Mouse (Mus musculus) adipocyte (in vitro differentiated cells): ENCODE results near the gene Dsel.

Experiments used
- DNase-seq: peaks from one replicate; pipeline ENCODE4 v3.0.0-alpha.2; 2016; ENCODE audit warnings: low spot score

The Dsel gene

GRCm38 (mm10) chr1:111864779-111865165 is at the start of gene Dsel:
Gene Dsel, minus strand, starts transcription at chr1:111864918.
- peak; percentile 96 for DNase-seq

DNA sequence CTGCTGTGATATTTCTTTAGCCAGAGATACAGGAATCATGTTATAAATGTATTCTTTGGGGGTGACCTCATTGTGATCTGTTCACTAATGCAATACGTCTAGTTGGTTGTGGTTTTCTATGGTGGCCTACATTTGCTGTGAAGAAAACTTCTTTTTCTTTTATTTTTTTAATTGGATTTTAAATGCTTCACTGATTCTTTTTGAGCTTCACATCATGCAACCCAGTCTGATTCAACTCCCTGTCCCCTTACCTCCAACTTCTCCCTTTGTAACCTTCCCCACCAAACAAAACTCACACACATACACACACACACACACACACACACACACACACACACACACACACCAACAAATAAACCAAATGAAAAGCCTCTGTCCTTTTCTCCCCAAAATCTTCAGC is 46.7 kb upstream of the Dsel start:
- no peak for DNase-seq

DNA sequence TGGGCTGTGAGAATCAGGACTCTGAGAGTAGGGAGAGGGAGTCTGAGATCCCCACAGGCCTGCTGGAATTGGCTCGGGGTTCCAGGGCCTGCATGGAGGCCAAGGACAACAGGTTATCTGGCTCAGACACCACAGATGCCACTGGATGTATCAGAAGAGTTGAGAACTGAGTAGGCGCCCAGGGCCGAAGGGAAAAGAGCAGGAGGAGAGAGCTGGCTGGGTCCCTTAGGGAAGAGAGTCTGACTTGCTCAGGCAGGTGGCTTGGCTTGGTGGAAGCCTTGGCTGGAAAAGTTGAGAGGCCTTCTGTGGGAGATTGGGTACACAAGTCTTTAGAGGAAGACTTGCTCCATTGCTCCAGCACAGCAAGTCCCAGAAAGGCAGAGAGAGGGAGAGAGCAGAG is 18.6 kb upstream of the Dsel start:
- DNase-seq = no peak

GRCm38 (mm10) chr1:111875784-111876183 is 11.1 kb upstream of the Dsel start:
- DNase-seq = no peak

- no peak for DNase-seq
These were observed 8.5 kb upstream of the Dsel start for GRCm38 (mm10) chr1:111873196-111873595.

DNA sequence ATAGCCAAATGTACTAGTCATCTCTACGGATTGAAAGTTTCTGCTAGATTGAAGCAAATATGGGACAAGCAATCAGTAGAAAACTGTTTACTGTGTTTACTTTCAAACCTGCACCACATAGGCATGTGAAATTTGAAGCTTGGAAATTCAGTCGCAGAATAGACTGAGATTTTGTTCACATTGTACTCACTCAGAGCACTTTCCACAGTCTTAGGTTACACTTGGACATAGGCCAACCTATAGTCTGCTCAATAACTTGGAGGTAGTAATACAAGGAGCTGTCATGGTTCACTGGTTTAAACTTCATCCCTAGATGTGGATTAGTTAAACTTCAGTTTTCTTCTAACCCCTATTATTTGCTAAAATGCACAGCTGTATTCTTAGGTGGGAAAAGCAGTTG is 749 bp upstream of the Dsel start:
- no peak for DNase-seq

DNA sequence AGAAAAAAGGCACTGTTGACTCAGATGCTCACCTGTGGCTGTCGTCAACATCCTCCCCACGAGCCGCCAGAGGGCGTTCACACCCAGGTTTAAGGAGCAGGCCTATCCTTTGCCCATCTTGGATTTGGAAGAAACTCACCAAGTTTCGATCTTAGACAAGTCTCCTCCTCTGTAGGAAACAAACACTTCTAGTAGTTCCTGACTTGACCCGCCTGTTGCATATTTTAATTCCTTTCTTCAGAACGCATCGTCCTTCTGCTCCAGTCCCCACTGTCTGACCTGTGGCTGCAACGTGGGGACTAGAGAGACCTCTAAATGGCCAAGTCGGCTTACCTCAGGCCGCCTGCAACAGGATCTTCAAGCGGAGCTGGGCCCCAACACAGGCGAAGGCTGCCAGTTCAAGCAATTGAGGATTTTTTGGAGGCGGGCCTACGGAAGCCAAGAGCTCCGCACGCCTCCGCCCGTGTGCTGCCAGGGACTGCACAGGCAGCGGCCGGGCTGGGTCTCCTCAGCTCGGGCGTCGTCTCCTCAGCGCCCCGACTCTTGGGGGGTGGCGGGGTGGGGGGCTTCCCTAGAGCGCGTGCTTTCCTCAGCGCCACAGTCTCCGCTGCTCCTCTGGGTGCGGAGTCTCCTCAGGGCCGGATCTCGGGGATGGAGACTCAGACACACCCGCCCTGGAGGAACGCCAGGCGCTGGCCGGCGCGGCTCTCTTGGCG is 497 bp downstream of the Dsel start:
- peak; percentile 92 for DNase-seq

DNA sequence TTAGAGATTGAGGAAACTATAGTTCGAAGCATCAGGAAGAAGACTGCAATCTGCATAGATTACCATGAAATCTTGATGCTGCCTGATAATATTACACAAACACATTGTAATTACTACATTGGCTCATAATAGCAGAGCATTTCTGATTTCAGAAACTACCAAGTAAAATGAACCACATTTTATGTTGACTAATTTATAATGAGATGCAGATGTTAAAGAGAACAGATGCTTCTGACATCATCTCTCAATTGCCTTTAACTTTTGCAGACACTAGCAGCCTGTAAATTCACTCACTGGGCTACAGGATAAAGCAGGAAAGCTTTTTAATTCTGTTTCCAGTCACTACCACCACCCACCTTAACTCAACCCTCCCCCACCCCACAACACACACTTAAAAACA is 6.9 kb downstream of the Dsel start:
- no peak for DNase-seq

DNA sequence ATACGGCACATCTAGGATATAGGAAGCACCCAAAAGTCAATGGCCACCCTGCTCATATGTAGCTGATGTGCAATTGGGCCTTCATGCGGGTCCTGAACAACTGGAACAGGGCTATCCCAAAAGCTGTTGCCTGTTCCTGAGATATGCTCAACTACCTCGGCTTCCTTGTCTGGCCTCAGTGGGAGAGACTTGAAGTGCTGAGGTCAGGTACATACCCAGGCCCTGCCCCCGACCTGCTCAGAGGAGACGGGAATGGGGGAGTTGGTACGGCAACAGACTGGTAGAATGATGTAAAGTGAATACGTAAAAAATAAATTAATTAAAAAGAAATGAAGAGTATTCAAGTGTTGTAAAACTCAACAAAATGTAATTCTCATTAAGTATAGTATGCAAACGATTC is 12.3 kb downstream of the Dsel start:
- no peak for DNase-seq

DNA sequence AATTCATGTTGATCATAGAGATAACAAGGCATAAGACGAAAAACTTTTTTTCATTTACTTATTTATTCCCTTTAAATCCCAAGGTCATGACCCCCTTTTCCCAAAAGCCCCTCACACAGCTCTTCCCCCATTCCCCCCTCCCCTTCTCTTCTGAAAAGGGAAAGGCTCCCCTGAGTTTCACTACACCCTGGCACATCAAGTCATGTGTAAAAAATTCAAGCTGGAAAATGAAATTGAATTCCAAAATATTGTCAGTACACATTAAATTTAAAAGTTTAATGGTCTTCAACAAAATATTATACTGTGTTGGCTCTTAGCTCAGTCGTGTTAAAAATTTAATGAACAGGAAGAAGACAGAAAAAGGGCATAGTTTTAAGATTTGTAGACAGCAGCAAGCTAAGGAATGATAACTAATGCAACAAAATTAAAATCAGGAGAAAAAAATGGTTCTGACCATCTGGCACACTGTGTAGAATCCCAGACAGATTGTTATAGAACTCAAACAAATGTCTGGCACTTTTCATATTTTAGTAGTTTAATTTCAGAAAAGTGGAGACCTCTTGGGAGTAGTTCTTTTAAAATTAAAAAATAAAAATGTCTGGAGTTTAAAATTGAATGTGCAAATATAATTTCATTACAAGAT is 31.0 kb downstream of the Dsel start:
- no peak for DNase-seq
